In genomic region chr1:120614307-120615100, GRCm38 (mm10) we compare ENCODE assay signal across 19 mouse cellular contexts. TPM values are rescaled to one million over a fixed set of nuclear protein-coding genes. Genes with fewer than 3 reads are reported as not detected.
A peak's percentile ranks its signal among the peaks of the same experiment; 100 is the strongest.
DNase-seq lines count a peak whose midpoint lies in the region; ATAC-seq and TF ChIP-seq lines count a peak whose summit lies in the region.
"Had no signal": no experiment of that assay in that cellular context is flagged by ENCODE, and none has a peak within 500 bp of the region (broad histone marks: within the 10 kb centered on the region; RNA-seq: fewer than 3 reads in every experiment).

No protein-coding gene starts in this region.

- no peaks in the 10 kb centered on the region for H3K9me3 ChIP-seq in heart, embryonic 14.5 days (ENCODE audit: control insufficient read depth, low read length)
- no peaks in the 10 kb centered on the region for H3K9me3 ChIP-seq in embryonic facial prominence, embryonic 10.5 days
- no peaks in the 10 kb centered on the region for H3K9me3 ChIP-seq in hindbrain, embryonic 14.5 days (ENCODE audit: control insufficient read depth, low read length)
- H3K9me3 ChIP-seq in midbrain, embryonic 12.5 days: no peaks in the 10 kb centered on the region
- no peaks in the 10 kb centered on the region for H3K9me3 ChIP-seq in forebrain, postnatal 0 days (ENCODE audit: low read length)
- H3K9me3 ChIP-seq: embryonic facial prominence, embryonic 12.5 days had no signal

- H3K27ac ChIP-seq in heart, embryonic 14.5 days (replicated peaks in 1 of 2; ENCODE audit: control insufficient read depth in 1 of 2, insufficient read depth in 1 of 2, low read depth in 2 of 2, low read length in 2 of 2): no peak overlapping the region
- H3K27ac ChIP-seq in embryonic facial prominence, embryonic 10.5 days (replicated peaks): no peak overlapping the region
- H3K27ac ChIP-seq in hindbrain, embryonic 14.5 days: no peak overlapping the region
- H3K27ac ChIP-seq in midbrain, embryonic 12.5 days (replicated peaks): peak overlapping the region; percentile 35
- H3K27ac ChIP-seq in forebrain, postnatal 0 days (ENCODE audit: low read depth, low read length): no peak overlapping the region
- H3K27ac ChIP-seq: embryonic facial prominence, embryonic 12.5 days had no signal

- H3K27me3 ChIP-seq in heart, embryonic 14.5 days (ENCODE audit: control insufficient read depth, insufficient read depth, low read length): peaks cover 99% of the 10 kb centered on the region
- peaks cover 100% of the 10 kb centered on the region for H3K27me3 ChIP-seq in embryonic facial prominence, embryonic 10.5 days (replicated peaks; ENCODE audit: low read depth, poor library complexity, severe bottlenecking)
- peaks cover 97% of the 10 kb centered on the region for H3K27me3 ChIP-seq in hindbrain, embryonic 14.5 days (ENCODE audit: control insufficient read depth, insufficient read depth, low read length)
- peaks cover 97% of the 10 kb centered on the region for H3K27me3 ChIP-seq in midbrain, embryonic 12.5 days
- peaks cover 98% of the 10 kb centered on the region for H3K27me3 ChIP-seq in forebrain, postnatal 0 days (ENCODE audit: insufficient read depth, low read length)

- peak overlapping the region in 1 of 2 experiments; percentile 24; a peak in 1 of 4 replicates for H3K4me3 ChIP-seq in heart, embryonic 14.5 days (ENCODE audit: control insufficient read depth in 1 of 2, insufficient read depth in 1 of 2, low read depth in 1 of 2, low read length in 2 of 2)
- H3K4me3 ChIP-seq in embryonic facial prominence, embryonic 10.5 days: no peak overlapping the region
- no peak overlapping the region for H3K4me3 ChIP-seq in hindbrain, embryonic 14.5 days (replicated peaks; ENCODE audit: low read length)
- H3K4me3 ChIP-seq in midbrain, embryonic 12.5 days: peak overlapping the region; percentile 13
- no peak overlapping the region for H3K4me3 ChIP-seq in forebrain, postnatal 0 days (ENCODE audit: low read depth, low read length)
- H3K4me3 ChIP-seq: embryonic facial prominence, embryonic 12.5 days had no signal

- 2% methylated on average over 30 of the region's 30 CpGs for WGBS in heart, embryonic 14.5 days
- under 1% methylated on average over 30 of the region's 30 CpGs for WGBS in embryonic facial prominence, embryonic 10.5 days
- 4% methylated on average over 30 of the region's 30 CpGs for WGBS in hindbrain, embryonic 14.5 days
- 2% methylated on average over 30 of the region's 30 CpGs for WGBS in midbrain, embryonic 12.5 days
- under 1% methylated on average over 30 of the region's 30 CpGs for WGBS in forebrain, postnatal 0 days

- no peak for DNase-seq in heart, adult 8-10 months (ENCODE audit: low spot score)
- DNase-seq in embryonic facial prominence, embryonic 10.5 days (ENCODE audit: low spot score): peak; percentile 43
- no peak for DNase-seq in hindbrain, embryonic 14.5 days (ENCODE audit: low spot score)
- no peak for DNase-seq in forebrain, postnatal 0 days
- no peak for DNase-seq in urinary bladder, adult 18-20 months (ENCODE audit: low spot score in 2 of 2)
- no peak for DNase-seq in kidney, adult 11 months
- DNase-seq: cerebellum, adult 8-10 months; kidney, postnatal 25 days; layer of hippocampus, postnatal 36 days; lung, postnatal 10 days; thymus, postnatal 4 days had no signal

- H3K36me3 ChIP-seq in heart, embryonic 14.5 days (ENCODE audit: control insufficient read depth, insufficient read depth, low read length): no peaks in the 10 kb centered on the region
- no peaks in the 10 kb centered on the region for H3K36me3 ChIP-seq in embryonic facial prominence, embryonic 10.5 days (replicated peaks)
- no peaks in the 10 kb centered on the region for H3K36me3 ChIP-seq in hindbrain, embryonic 14.5 days (replicated peaks; ENCODE audit: control insufficient read depth, insufficient read depth)
- no peaks in the 10 kb centered on the region for H3K36me3 ChIP-seq in midbrain, embryonic 12.5 days
- no peaks in the 10 kb centered on the region for H3K36me3 ChIP-seq in forebrain, postnatal 0 days (ENCODE audit: insufficient read depth)
- H3K36me3 ChIP-seq: embryonic facial prominence, embryonic 12.5 days had no signal

- H3K4me2 ChIP-seq in heart, embryonic 14.5 days (ENCODE audit: low read length): peak overlapping the region; percentile 43
- peak overlapping the region; percentile 19; the same call in 1 of the 2 replicates for H3K4me2 ChIP-seq in hindbrain, embryonic 14.5 days (replicated peaks)
- H3K4me2 ChIP-seq in midbrain, embryonic 12.5 days (replicated peaks): peak overlapping the region; percentile 33
- H3K4me2 ChIP-seq in forebrain, postnatal 0 days (ENCODE audit: low read depth): no peak overlapping the region
- H3K4me2 ChIP-seq: embryonic facial prominence, embryonic 12.5 days had no signal

- no peak overlapping the region for H3K9ac ChIP-seq in heart, embryonic 14.5 days (ENCODE audit: low read length)
- no peak overlapping the region for H3K9ac ChIP-seq in hindbrain, embryonic 14.5 days
- peak overlapping the region; percentile 24; the same call in 1 of the 2 replicates for H3K9ac ChIP-seq in midbrain, embryonic 12.5 days (replicated peaks)
- no peak overlapping the region for H3K9ac ChIP-seq in forebrain, postnatal 0 days
- H3K9ac ChIP-seq: embryonic facial prominence, embryonic 12.5 days had no signal

- ATAC-seq in heart, embryonic 14.5 days (ENCODE audit: insufficient number of reproducible peaks, insufficient read depth, low FRiP score, low read depth): no peak
- ATAC-seq in hindbrain, embryonic 14.5 days (ENCODE audit: low FRiP score): 0 out of 2 replicates have a peak, but pooled peaks have one; percentile 24
- ATAC-seq in midbrain, embryonic 12.5 days (ENCODE audit: low FRiP score, low read depth): 0 out of 2 replicates have a peak, but pooled peaks have one; percentile 25
- no peak for ATAC-seq in forebrain, postnatal 0 days
- ATAC-seq: forebrain, embryonic 14.5 days had no signal

- H3K4me1 ChIP-seq in heart, embryonic 14.5 days (ENCODE audit: control insufficient read depth in 2 of 2, insufficient read depth in 2 of 2, low read length in 2 of 2): peaks cover 0 to 2% of the 10 kb centered on the region in 2 experiments; a peak in 2 of 4 replicates
- H3K4me1 ChIP-seq in embryonic facial prominence, embryonic 10.5 days: peaks cover 8% of the 10 kb centered on the region
- H3K4me1 ChIP-seq in hindbrain, embryonic 14.5 days (replicated peaks; ENCODE audit: control insufficient read depth, insufficient read depth, low read length): no peaks in the 10 kb centered on the region
- H3K4me1 ChIP-seq in midbrain, embryonic 12.5 days: peaks cover 6% of the 10 kb centered on the region; the same call in 1 of the 2 replicates
- H3K4me1 ChIP-seq in forebrain, postnatal 0 days (ENCODE audit: insufficient read depth): no peaks in the 10 kb centered on the region
- H3K4me1 ChIP-seq: embryonic facial prominence, embryonic 12.5 days had no signal

- no peak for TF ChIP-seq CTCF in forebrain, postnatal 0 days (IDR thresholded peaks at IDR 0.05; ENCODE audit: low read depth)

RNA-seq across cellular contexts. Expression of gene En1, which starts 12.3 kb away (rescaled TPM):
- not detected in 2 replicates for polyA plus RNA-seq in heart, embryonic 14.5 days (2014; fragmentation: Nextera tagmentation; extraction: Ambion mirVana)
- not detected for total RNA-seq in heart, adult 8-10 months (2022)
- 0.30 and 0.47 TPM in 2 replicates for polyA plus RNA-seq in embryonic facial prominence, embryonic 10.5 days (2016; fragmentation: Nextera tagmentation; extraction: Ambion mirVana)
- 2.7 and 6.2 TPM in 2 replicates for polyA plus RNA-seq in hindbrain, embryonic 14.5 days (2014; fragmentation: Nextera tagmentation; extraction: Ambion mirVana)
- polyA plus RNA-seq in midbrain, embryonic 12.5 days (2016; fragmentation: Nextera tagmentation; extraction: Ambion mirVana): 7.3 and 10.3 TPM in 2 replicates
- 0.29 and 0.92 TPM in 2 replicates for total RNA-seq in forebrain, postnatal 0 days (2014; rRNA removed)
- 0.05 and 0.18 TPM in 2 replicates for polyA plus RNA-seq in forebrain, postnatal 0 days (2015; fragmentation: Nextera tagmentation; extraction: Ambion mirVana)
- total RNA-seq: adrenal gland, adult 18-20 months; layer of hippocampus, postnatal 36 days; liver, adult 2 months; monocyte, adult 5-6 weeks had no signal
- polyA plus RNA-seq: forebrain, embryonic 14.5 days; liver, adult 2 months; stomach, embryonic 14.5 days had no signal

Comparison
In these comparisons a context has a peak if more than half of its experiments do, and no peak if none do; other contexts are left out.
1. ATAC-seq: peak in hindbrain, embryonic 14.5 days (single experiment) and midbrain, embryonic 12.5 days (single experiment); none in heart, embryonic 14.5 days (single experiment) and forebrain, postnatal 0 days (single experiment).